Mouse (Mus musculus) gonadal fat pad, adult 2 months (tissue): ENCODE measurements around the gene Cntn4. TPM values are rescaled to one million over a fixed set of nuclear protein-coding genes. Genes with fewer than 3 reads are reported as not detected.

Experiments
- DNase-seq: peaks from one replicate; pipeline ENCODE4 v3.0.0-alpha.2; 2012; ENCODE audit warnings: low read depth
- polyA plus RNA-seq: library from polyadenylated mRNA; depleted of rRNA; stranded (reverse); fragments of >200 nt; gene quantifications from 2 replicates; pipeline ENCODE4 v1.2.3, GENCODE M21; 2012; rRNA removed

Cntn4 gene
- polyA plus RNA-seq, result 0.03 TPM in 1 of 2 replicates, not detected in the other

GRCm38 (mm10) chr6:105677149-105678031 is at the start of gene Cntn4:
TSS of gene Cntn4 (plus strand) at chr6:105677660.
- no peak for DNase-seq

- DNase-seq, result no peak
These were observed 3.2 kb upstream of the Cntn4 start for GRCm38 (mm10) chr6:105674276-105674675.

- DNase-seq, result no peak
These were observed 2.4 kb upstream of the Cntn4 start for GRCm38 (mm10) chr6:105675099-105675498.

GRCm38 (mm10) chr6:105676637-105677036 is 823 bp upstream of the Cntn4 start:
- DNase-seq, result no peak

- no peak for DNase-seq
These were observed 1.3 kb downstream of the Cntn4 start for GRCm38 (mm10) chr6:105678778-105679177.

- DNase-seq, result no peak
These were observed 4.0 kb downstream of the Cntn4 start for GRCm38 (mm10) chr6:105681496-105681895.

- no peak for DNase-seq
These were observed 5.8 kb downstream of the Cntn4 start for GRCm38 (mm10) chr6:105683251-105683650.

GRCm38 (mm10) chr6:105684123-105684522 is 6.7 kb downstream of the Cntn4 start:
- DNase-seq, result no peak

- DNase-seq, result no peak
These were observed 10.7 kb downstream of the Cntn4 start for GRCm38 (mm10) chr6:105688195-105688594.

- no peak for DNase-seq
These were observed 64.6 kb downstream of the Cntn4 start for GRCm38 (mm10) chr6:105742026-105742425.

- no peak for DNase-seq
These were observed 103.2 kb downstream of the Cntn4 start for GRCm38 (mm10) chr6:105780616-105781015.

- no peak for DNase-seq
These were observed 111.0 kb downstream of the Cntn4 start for GRCm38 (mm10) chr6:105788462-105788861.

GRCm38 (mm10) chr6:105835099-105835498 is 157.6 kb downstream of the Cntn4 start:
- no peak for DNase-seq

GRCm38 (mm10) chr6:105847296-105847695 is 169.8 kb downstream of the Cntn4 start:
- DNase-seq, result no peak

- DNase-seq, result no peak
These were observed 215.4 kb downstream of the Cntn4 start for GRCm38 (mm10) chr6:105892838-105893237.

GRCm38 (mm10) chr6:105938485-105938884 is 261.0 kb downstream of the Cntn4 start:
- DNase-seq, result no peak

- no peak for DNase-seq
These were observed 261.8 kb downstream of the Cntn4 start for GRCm38 (mm10) chr6:105939303-105939702.

GRCm38 (mm10) chr6:105940591-105940990 is 263.1 kb downstream of the Cntn4 start:
- no peak for DNase-seq

GRCm38 (mm10) chr6:105991492-105991891 is 314.0 kb downstream of the Cntn4 start:
- no peak for DNase-seq

GRCm38 (mm10) chr6:106013018-106013417 is 335.6 kb downstream of the Cntn4 start:
- no peak for DNase-seq

GRCm38 (mm10) chr6:106015126-106015525 is 337.7 kb downstream of the Cntn4 start:
- no peak for DNase-seq

- no peak for DNase-seq
These were observed 371.4 kb downstream of the Cntn4 start for GRCm38 (mm10) chr6:106048878-106049277.

GRCm38 (mm10) chr6:106056123-106056522 is 378.7 kb downstream of the Cntn4 start:
- DNase-seq, result no peak
